Mouse (Mus musculus) limb, embryonic 15.5 days (tissue): Measurements from ENCODE around the gene 4930402K13Rik. TPM values are rescaled to one million over a fixed set of nuclear protein-coding genes. Genes with fewer than 3 reads are reported as not detected.

Experiments
- polyA plus RNA-seq: library from polyadenylated mRNA; unstranded; fragments of >200 nt; fragmentation: Nextera tagmentation; extraction: Ambion mirVana; gene quantifications from 2 replicates; pipeline ENCODE4 v1.2.1, GENCODE M21; 2015

Gene 4930402K13Rik
- polyA plus RNA-seq, 1 experiment from 2014 or later = not detected

Other genes starting within 250 kb of the 4930402K13Rik start
- gene Gm5751, start 230.3 kb upstream of the 4930402K13Rik start, polyA plus RNA-seq = not detected in 2 replicates
- gene B630019K06Rik, start 212.2 kb upstream of the 4930402K13Rik start, polyA plus RNA-seq = 3.2 and 4.4 TPM in 2 replicates
- gene Fthl17b, start 141.6 kb upstream of the 4930402K13Rik start, polyA plus RNA-seq = not detected in 2 replicates
- not detected in 2 replicates for gene Fthl17c, start 128.0 kb upstream of the 4930402K13Rik start, polyA plus RNA-seq
- not detected in 2 replicates for gene Fthl17d, start 117.8 kb upstream of the 4930402K13Rik start, polyA plus RNA-seq
- gene Fthl17e, start 71.1 kb upstream of the 4930402K13Rik start, polyA plus RNA-seq = not detected in 2 replicates
- not detected in 2 replicates for gene Fthl17f, start 41.5 kb upstream of the 4930402K13Rik start, polyA plus RNA-seq
- 0.78 and 0.81 TPM in 2 replicates for gene Lancl3, start 95.3 kb downstream of the 4930402K13Rik start, polyA plus RNA-seq
- not detected in 2 replicates for gene Gm14862, start 152.3 kb downstream of the 4930402K13Rik start, polyA plus RNA-seq
- gene Xk, start 168.2 kb downstream of the 4930402K13Rik start, polyA plus RNA-seq = 0.93 and 1.2 TPM in 2 replicates
- gene H2al1m, start 179.2 kb downstream of the 4930402K13Rik start, polyA plus RNA-seq = not detected in 2 replicates
- gene H2al1k, start 246.1 kb downstream of the 4930402K13Rik start, polyA plus RNA-seq = not detected in 2 replicates